Mouse (Mus musculus) heart, adult 2 months (tissue): ENCODE measurements around the gene Gm20532.

Experiments
- CTCF ChIP-seq: fragments of 200-600 bp; IDR thresholded peaks from 2 replicates; pipeline ENCODE4 v1.8.1; 2022; ENCODE audit warnings: antibody characterized with exemption, mild to moderate bottlenecking, moderate library complexity
- POLR2A ChIP-seq: fragments of 200-500 bp; IDR thresholded peaks from 2 replicates; pipeline ENCODE4 v1.6.1; 2011; ENCODE audit warnings: mild to moderate bottlenecking, low read depth, low read length, control low read depth; ENCODE audit not compliant: insufficient read depth

- TF ChIP-seq CTCF (no peak), POLR2A (no peak)
Observed at GRCm38 (mm10) chr2:26638572-26638971, 52.1 kb downstream of the Gm20532 start.
